Mouse (Mus musculus): ENCODE data around the gene Hist1h3f. TPM values are rescaled to one million over a fixed set of nuclear protein-coding genes. Genes with fewer than 3 reads are reported as not detected.

Hist1h3f gene
- total RNA-seq (2012; rRNA removed) = 541 and 709 TPM in 2 replicates
- 1 to 10 TPM in 1 of 2 experiments, not detected in 1; 1.2 TPM for polyA plus RNA-seq (2012; ENCODE audit: insufficient read depth in 1 of 2, insufficient read length in 2 of 2, low read depth in 1 of 2, low replicate concordance in 2 of 2, missing spikeins in 1 of 2)

DNA sequence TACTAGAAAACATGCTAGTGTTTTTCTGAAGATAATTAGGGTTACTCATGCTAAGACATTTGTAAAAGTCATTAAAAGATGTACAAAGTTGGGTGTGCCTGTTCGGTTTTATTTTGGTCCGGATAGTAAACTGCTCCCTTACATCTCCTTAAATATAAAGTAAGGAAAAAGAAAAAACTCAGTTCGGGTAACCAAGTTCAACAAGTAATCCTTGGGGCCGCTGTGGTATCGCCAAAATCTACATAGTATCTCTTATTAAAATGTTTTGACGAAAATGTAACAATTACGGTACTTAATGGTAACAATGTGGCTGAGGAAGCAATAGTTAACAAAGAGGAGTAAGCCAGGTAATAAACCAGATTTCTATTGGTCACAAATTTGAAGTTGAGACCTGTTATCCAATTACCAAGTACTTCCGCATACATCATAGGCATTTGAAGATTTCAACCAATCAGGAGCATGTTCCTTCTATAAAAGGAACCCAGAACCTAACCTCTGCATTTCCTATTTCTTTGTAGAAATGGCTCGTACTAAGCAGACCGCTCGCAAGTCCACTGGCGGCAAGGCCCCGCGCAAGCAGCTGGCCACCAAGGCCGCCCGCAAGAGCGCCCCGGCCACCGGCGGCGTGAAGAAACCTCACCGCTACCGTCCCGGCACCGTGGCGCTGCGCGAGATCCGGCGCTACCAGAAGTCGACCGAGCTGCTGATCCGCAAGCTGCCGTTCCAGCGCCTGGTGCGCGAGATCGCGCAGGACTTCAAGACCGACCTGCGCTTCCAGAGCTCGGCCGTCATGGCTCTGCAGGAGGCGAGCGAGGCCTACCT lies at the start of gene Hist1h3f:
TSS of gene Hist1h3f (plus strand) at position 88 of the 822 bp plus-strand sequence.
- peaks cover 0 to 23% of the 10 kb centered on the region in 2 experiments; a peak in 2 of 4 replicates for H3K36me3 ChIP-seq (ENCODE audit: control insufficient read depth in 1 of 2, insufficient read depth in 2 of 2, low read length in 2 of 2)
- peak; percentile 96 for DNase-seq (ENCODE audit: low read depth, low spot score)
- peak within 1 kb of the TSS; percentile 99 for H3K27ac ChIP-seq (ENCODE audit: control insufficient read depth, low read depth, low read length)
- H3K4me1 ChIP-seq (ENCODE audit: control insufficient read depth in 1 of 2, insufficient read depth in 2 of 2, low read length in 2 of 2) = peaks cover 2 to 6% of the 10 kb centered on the region in 2 experiments; a peak in 3 of 4 replicates
- no peaks in the 10 kb centered on the region for H3K27me3 ChIP-seq (ENCODE audit: control insufficient read depth in 1 of 2, insufficient read depth in 2 of 2, low read length in 2 of 2)
- peak within 1 kb of the TSS; percentile 87 for H3K9ac ChIP-seq (ENCODE audit: control insufficient read depth, low read depth, low read length, poor library complexity, severe bottlenecking)
- no peaks in the 10 kb centered on the region for H3K9me3 ChIP-seq (replicated peaks; ENCODE audit: insufficient read depth, low read length)
- TF ChIP-seq POLR2A (IDR thresholded peaks at IDR 0.05; ENCODE audit: control insufficient read depth in 1 of 2, insufficient read depth in 1 of 2, low read depth in 1 of 2, low read length in 2 of 2, poor library complexity in 1 of 2) (peak; percentile 97 to 99), UBTF (IDR thresholded peaks at IDR 0.05; ENCODE audit: borderline replicate concordance, insufficient read depth, low read depth, low read length) (peak; percentile 95; the same call in 1 of the 2 replicates), NRF1 (IDR thresholded peaks at IDR 0.05; ENCODE audit: insufficient read depth, low read depth, low read length, poor library complexity, severe bottlenecking) (no peak), TBP (IDR thresholded peaks at IDR 0.05; ENCODE audit: low read depth, low read length) (peak; percentile 99), USF2 (IDR thresholded peaks at IDR 0.05; ENCODE audit: borderline replicate concordance in 1 of 2, insufficient read depth in 1 of 2, low read depth in 1 of 2, low read length in 2 of 2) (no peak), USF1 (IDR thresholded peaks at IDR 0.05; ENCODE audit: low read depth, low read length) (no peak), POLR2AphosphoS5 (IDR thresholded peaks at IDR 0.05; ENCODE audit: borderline replicate concordance, low read depth, low read length) (peak; percentile 99; the same call in 1 of the 2 replicates)
- no peaks in the 10 kb centered on the region for H3K79me2 ChIP-seq (ENCODE audit: control insufficient read depth, insufficient read depth, low read length, poor library complexity)
- H3K4me3 ChIP-seq (ENCODE audit: control insufficient read depth in 1 of 2, insufficient read depth in 1 of 2, low read depth in 2 of 2, low read length in 2 of 2) = peak within 1 kb of the TSS; percentile 47 to 56

DNA sequence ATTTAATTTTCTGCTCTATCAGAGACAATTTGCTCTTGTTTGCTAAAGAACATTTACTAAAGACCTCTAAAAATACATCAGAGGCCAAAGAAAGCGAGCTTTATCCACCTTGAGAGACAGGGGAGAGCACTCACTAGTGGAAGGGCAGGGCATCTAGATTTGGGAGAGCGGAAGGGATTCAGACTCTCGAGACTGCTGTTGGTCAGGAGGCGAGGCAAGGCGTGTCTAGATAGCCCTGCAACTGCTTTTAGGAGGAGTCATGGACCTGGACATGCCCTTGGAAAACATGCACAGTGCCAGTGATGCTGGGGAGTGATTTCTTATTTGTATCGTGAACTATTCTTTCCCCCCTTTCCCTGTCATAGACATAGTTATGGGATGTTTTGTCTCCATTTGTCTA lies 48.3 kb upstream of the Hist1h3f start:
- Histone ChIP-seq H3K27me3 (ENCODE audit: control insufficient read depth in 1 of 2, insufficient read depth in 2 of 2, low read length in 2 of 2) (no peaks in the 10 kb centered on the region), H3K9me3 (replicated peaks; ENCODE audit: insufficient read depth, low read length) (no peaks in the 10 kb centered on the region), H3K4me1 (ENCODE audit: control insufficient read depth in 1 of 2, insufficient read depth in 2 of 2, low read length in 2 of 2) (peaks cover 7% of the 10 kb centered on the region in 2 experiments), H3K27ac (ENCODE audit: control insufficient read depth, low read depth, low read length) (no peak overlapping the region), H3K4me3 (ENCODE audit: control insufficient read depth in 1 of 2, insufficient read depth in 1 of 2, low read depth in 2 of 2, low read length in 2 of 2) (no peak overlapping the region), H3K9ac (ENCODE audit: control insufficient read depth, low read depth, low read length, poor library complexity, severe bottlenecking) (no peak overlapping the region), H3K79me2 (ENCODE audit: control insufficient read depth, insufficient read depth, low read length, poor library complexity) (no peaks in the 10 kb centered on the region), H3K36me3 (ENCODE audit: control insufficient read depth in 1 of 2, insufficient read depth in 2 of 2, low read length in 2 of 2) (peaks cover 0 to 18% of the 10 kb centered on the region in 2 experiments; a peak in 2 of 4 replicates)
- TF ChIP-seq ZC3H11A (IDR thresholded peaks at IDR 0.05; ENCODE audit: low read depth, low read length) = no peak
- no peak for DNase-seq (ENCODE audit: low read depth, low spot score)

DNA sequence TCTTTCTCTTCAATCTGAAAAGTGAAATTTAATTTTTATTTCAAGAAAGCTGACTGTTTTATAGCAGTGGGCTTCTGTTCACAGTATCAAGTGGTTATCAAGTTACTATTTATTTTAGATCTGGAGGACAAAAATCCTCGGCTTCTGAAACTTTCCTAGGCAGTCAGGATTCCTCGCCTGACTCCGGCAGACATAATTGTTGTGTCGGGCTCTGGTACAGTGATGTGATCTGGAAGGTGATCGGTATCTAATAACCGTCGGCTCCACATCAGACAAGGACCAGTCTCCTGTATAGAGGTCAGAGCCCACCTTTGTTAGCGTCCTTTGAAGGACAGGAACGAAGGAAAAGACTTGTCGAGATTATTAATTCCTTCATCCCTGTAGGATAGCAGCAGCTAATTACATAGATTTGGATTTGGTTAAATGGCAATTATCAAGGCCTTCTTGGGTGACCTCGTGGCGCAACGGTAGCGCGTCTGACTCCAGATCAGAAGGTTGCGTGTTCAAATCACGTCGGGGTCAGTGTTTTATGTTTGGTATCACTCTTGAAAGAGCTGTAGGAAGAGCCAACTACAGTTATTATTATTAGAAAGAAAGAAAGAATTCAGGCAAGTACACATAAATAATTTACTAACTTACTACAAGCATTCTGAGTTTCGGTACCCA lies 46.1 kb upstream of the Hist1h3f start:
- no peaks in the 10 kb centered on the region for H3K79me2 ChIP-seq (ENCODE audit: control insufficient read depth, insufficient read depth, low read length, poor library complexity)
- TF ChIP-seq MAX (IDR thresholded peaks at IDR 0.05; ENCODE audit: low read length) (no peak), POLR2AphosphoS2 (IDR thresholded peaks at IDR 0.05; ENCODE audit: low read length) (no peak), GATA1 (IDR thresholded peaks at IDR 0.05; ENCODE audit: low read depth, low read length) (peak; percentile 41; the same call in 1 of the 2 replicates), TBP (IDR thresholded peaks at IDR 0.05; ENCODE audit: low read depth, low read length) (peak; percentile 100), UBTF (IDR thresholded peaks at IDR 0.05; ENCODE audit: borderline replicate concordance, insufficient read depth, low read depth, low read length) (no peak), E2F4 (IDR thresholded peaks at IDR 0.05; ENCODE audit: borderline replicate concordance, low read depth, low read length) (no peak)
- peaks cover 0 to 3% of the 10 kb centered on the region in 2 experiments; a peak in 1 of 4 replicates for H3K4me1 ChIP-seq (ENCODE audit: control insufficient read depth in 1 of 2, insufficient read depth in 2 of 2, low read length in 2 of 2)
- DNase-seq (ENCODE audit: low read depth, low spot score) = peak; percentile 87
- no peaks in the 10 kb centered on the region for H3K9me3 ChIP-seq (replicated peaks; ENCODE audit: insufficient read depth, low read length)
- H3K27ac ChIP-seq (ENCODE audit: control insufficient read depth, low read depth, low read length) = no peak overlapping the region
- peaks cover 0 to 8% of the 10 kb centered on the region in 2 experiments; a peak in 2 of 4 replicates for H3K36me3 ChIP-seq (ENCODE audit: control insufficient read depth in 1 of 2, insufficient read depth in 2 of 2, low read length in 2 of 2)
- no peaks in the 10 kb centered on the region for H3K27me3 ChIP-seq (ENCODE audit: control insufficient read depth in 1 of 2, insufficient read depth in 2 of 2, low read length in 2 of 2)
- peak overlapping the region; percentile 56 to 68 for H3K4me3 ChIP-seq (ENCODE audit: control insufficient read depth in 1 of 2, insufficient read depth in 1 of 2, low read depth in 2 of 2, low read length in 2 of 2)
- H3K9ac ChIP-seq (ENCODE audit: control insufficient read depth, low read depth, low read length, poor library complexity, severe bottlenecking) = peak overlapping the region; percentile 19; the same call in 1 of the 2 replicates

Measured in MEL (cell line).